Mouse (Mus musculus) spleen, postnatal 36 days (tissue): ENCODE measurements around the gene 1700012B07Rik.

ENCODE experiments used
- DNase-seq, 2 experiments: peaks; one replicate each; pipeline ENCODE4 v3.0.0; 2022; ENCODE audit warnings: low spot score in 2 of 2, mixed read lengths in 1 of 2

The 1700012B07Rik gene

DNA sequence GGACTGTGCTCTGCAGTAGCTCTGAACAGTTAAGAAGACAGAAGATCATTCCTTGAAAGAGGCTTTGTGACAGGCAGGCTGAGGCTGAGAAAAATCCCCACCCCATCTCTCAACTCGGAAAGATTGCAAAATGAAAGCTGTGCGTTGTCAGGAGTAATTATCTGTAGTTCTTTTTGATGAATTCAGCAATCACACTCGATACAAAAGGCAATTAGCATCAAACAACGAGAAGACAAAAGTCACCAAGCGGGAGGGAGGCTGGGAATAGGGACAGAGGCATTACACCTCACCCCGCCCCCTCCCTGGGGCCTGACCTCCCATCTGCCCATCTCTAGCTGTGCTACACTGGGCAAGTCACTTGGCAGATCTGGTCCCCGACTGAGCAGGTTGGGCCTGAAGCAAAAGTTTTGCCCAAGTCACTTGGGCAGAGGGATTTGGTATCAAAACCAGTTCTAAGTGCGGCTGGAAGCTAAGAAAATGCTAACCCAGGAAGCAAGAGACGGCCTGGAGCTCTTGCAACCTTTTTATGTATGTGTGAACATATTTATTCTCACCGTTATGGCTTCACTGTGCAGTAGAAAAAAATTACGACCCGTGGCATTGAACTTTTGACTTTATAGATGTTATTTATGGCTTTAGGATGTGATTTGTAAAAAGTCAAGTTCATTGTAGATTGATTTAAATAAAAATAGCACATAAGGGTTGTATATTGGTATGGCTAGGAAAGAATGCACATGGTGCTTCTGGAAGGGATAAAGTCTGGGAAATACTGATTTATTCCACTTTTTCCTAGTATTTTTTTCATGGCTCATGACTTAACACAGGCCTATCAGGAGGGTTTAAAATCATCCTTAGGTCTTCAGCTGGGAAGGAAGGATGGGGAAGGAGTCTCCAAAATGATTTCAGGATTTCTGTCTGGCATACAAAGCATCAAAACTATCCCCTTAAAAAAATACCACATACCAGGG is 75.9 kb downstream of the 1700012B07Rik start:
- DNase-seq, result no peak

DNA sequence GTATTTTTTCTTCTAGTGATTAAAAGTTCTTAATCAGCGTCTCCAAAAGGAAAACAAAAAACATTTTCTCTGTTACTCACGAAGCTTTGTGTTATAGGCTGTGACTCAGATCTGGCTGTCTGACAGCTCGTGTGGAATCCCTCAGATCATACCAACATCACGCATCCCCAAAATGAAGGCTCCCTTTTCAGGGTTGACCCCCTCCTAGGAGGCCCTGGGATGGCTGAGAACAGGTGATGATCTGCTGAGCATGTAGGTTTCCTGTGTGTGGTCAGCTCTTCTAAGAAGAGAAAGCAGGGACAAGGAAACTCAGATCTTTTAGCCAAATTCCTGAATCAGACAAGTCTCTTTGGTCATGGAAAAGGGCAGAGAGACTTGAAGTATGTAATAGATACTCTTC is 82.6 kb downstream of the 1700012B07Rik start:
- DNase-seq, result no peak

DNA sequence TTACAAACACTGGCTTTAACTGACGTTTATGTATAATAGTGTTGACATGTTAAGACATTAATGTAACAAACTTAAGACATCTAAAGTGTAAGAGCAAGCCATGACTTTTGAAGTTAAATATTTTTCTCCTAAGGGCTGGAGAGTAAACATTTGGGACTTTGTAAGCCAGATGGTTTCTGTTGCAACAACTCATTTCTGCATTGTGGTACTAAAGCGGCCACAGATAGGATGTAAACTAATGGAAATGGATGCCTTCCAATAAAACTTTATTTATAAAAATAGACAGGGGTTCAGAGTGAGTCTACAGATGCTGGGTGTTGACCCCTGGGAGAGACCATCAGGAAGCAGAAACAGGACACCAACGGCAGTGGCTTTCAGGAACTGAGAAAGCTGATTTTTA is 89.9 kb downstream of the 1700012B07Rik start:
- no peak for DNase-seq
